Mouse (Mus musculus) CH12.LX (cell line): ENCODE data around the gene Sarnp. TPM values are rescaled to one million over a fixed set of nuclear protein-coding genes. Genes with fewer than 3 reads are reported as not detected.

Experiments
- DNase-seq: peaks from one replicate; pipeline ENCODE4 v3.0.0-alpha.2; 2013; ENCODE audit errors: extremely low read depth
- H3K27ac ChIP-seq: 2 replicates; pipeline ENCODE4 v1.5.1; 2012; ENCODE audit warnings: low read depth, mild to moderate bottlenecking, control low read depth, moderate library complexity; ENCODE audit not compliant: insufficient read depth
- H3K27me3 ChIP-seq: replicated peaks from 2 replicates; pipeline ENCODE3; 2012; ENCODE audit warnings: inconsistent platforms
- H3K36me3 ChIP-seq, 2 experiments: replicated peaks in 1 of 2; 2 replicates each; pipeline versions ENCODE3 to v1.6.1; 2012; ENCODE audit warnings: inconsistent platforms in 1 of 2, low read length in 1 of 2, mild to moderate bottlenecking in 1 of 2, mixed read lengths in 1 of 2, moderate library complexity in 1 of 2; ENCODE audit not compliant: control insufficient read depth in 1 of 2, insufficient read depth in 1 of 2
- H3K4me1 ChIP-seq, 2 experiments: 2 replicates each; pipeline ENCODE4 v1.6.1; 2012; ENCODE audit warnings: inconsistent platforms in 1 of 2, moderate library complexity in 1 of 2; ENCODE audit not compliant: insufficient read depth in 2 of 2, control insufficient read depth in 1 of 2
- H3K4me2 ChIP-seq: 2 replicates; pipeline ENCODE4 v1.6.1; 2012; ENCODE audit warnings: low read depth, mild to moderate bottlenecking, control low read depth; ENCODE audit not compliant: poor library complexity, insufficient read depth, severe bottlenecking
- H3K4me3 ChIP-seq, 3 experiments: fragments of 150-350 bp in 1 of 3; sonication (generic) in 1 of 3; replicated peaks in 1 of 3; 2 replicates each; pipeline versions ENCODE3 to v1.5.1; 2011 to 2012; ENCODE audit warnings: low read depth in 2 of 3, low read length in 2 of 3, mild to moderate bottlenecking in 2 of 3, moderate library complexity in 2 of 3, control low read depth in 1 of 3, improper control_type of control experiment in 1 of 3, inconsistent platforms in 1 of 3, mixed read lengths in 1 of 3; ENCODE audit not compliant: poor library complexity in 1 of 3
- H3K79me2 ChIP-seq: replicated peaks from 2 replicates; pipeline ENCODE4 v1.6.1; 2012; ENCODE audit warnings: mild to moderate bottlenecking, moderate library complexity; ENCODE audit not compliant: control insufficient read depth, poor library complexity, insufficient read depth, severe bottlenecking; ENCODE audit errors: extremely low read depth
- H3K9ac ChIP-seq: 2 replicates; pipeline ENCODE4 v1.6.1; 2012; ENCODE audit warnings: low read depth, mild to moderate bottlenecking, control low read depth, moderate library complexity; ENCODE audit not compliant: insufficient read depth
- H3K9me3 ChIP-seq: replicated peaks from 2 replicates; pipeline ENCODE3; 2012; ENCODE audit warnings: low read length, inconsistent platforms, mixed read lengths
- BHLHE40 ChIP-seq: IDR thresholded peaks from 2 replicates; pipeline ENCODE4 v1.6.1; 2011; ENCODE audit warnings: mild to moderate bottlenecking, low read depth, low read length, improper control_type of control experiment
- CTCF ChIP-seq, 2 experiments: IDR thresholded peaks in 1 of 2; conservative IDR thresholded peaks in 1 of 2; 2 replicates each; pipeline ENCODE4 v1.5.1; 2011 to 2012; ENCODE audit warnings: low read depth in 2 of 2, low read length in 2 of 2, improper control_type of control experiment in 1 of 2, inconsistent platforms in 1 of 2, mild to moderate bottlenecking in 1 of 2, moderate library complexity in 1 of 2
- ELF1 ChIP-seq: IDR thresholded peaks from 2 replicates; pipeline ENCODE4 v1.6.1; 2014; ENCODE audit warnings: low read depth, mild to moderate bottlenecking, inconsistent platforms, low read length, improper control_type of control experiment
- EP300 ChIP-seq: IDR thresholded peaks from 2 replicates; pipeline ENCODE4 v1.6.1; 2011; ENCODE audit warnings: low read length, improper control_type of control experiment
- GABPA ChIP-seq: IDR thresholded peaks from 2 replicates; pipeline ENCODE4 v1.6.1; 2012; ENCODE audit warnings: low read depth, low read length, improper control_type of control experiment, inconsistent platforms; ENCODE audit not compliant: insufficient replicate concordance
- HCFC1 ChIP-seq: IDR thresholded peaks from 2 replicates; pipeline ENCODE4 v1.6.1; 2012; ENCODE audit warnings: low read depth, mild to moderate bottlenecking, inconsistent platforms, low read length, improper control_type of control experiment
- IRF4 ChIP-seq: IDR thresholded peaks from 2 replicates; pipeline ENCODE4 v1.6.1; 2014; ENCODE audit warnings: low read depth, mild to moderate bottlenecking, inconsistent platforms, low read length, improper control_type of control experiment
- JUN ChIP-seq: IDR thresholded peaks from 2 replicates; pipeline ENCODE4 v1.6.1; 2011; ENCODE audit warnings: low read depth, mild to moderate bottlenecking, low read length, improper control_type of control experiment, moderate library complexity; ENCODE audit not compliant: insufficient read depth
- JUND ChIP-seq: conservative IDR thresholded peaks from 2 replicates; pipeline ENCODE4 v1.6.1; 2011; ENCODE audit warnings: low read depth, low read length, improper control_type of control experiment
- KAT2A ChIP-seq: IDR thresholded peaks from 2 replicates; pipeline ENCODE4 v1.6.1; 2012; ENCODE audit warnings: low read length, improper control_type of control experiment, inconsistent platforms; ENCODE audit not compliant: insufficient replicate concordance
- MAFK ChIP-seq: IDR thresholded peaks from 2 replicates; pipeline ENCODE4 v1.6.1; 2011; ENCODE audit warnings: low read length, improper control_type of control experiment; ENCODE audit not compliant: insufficient replicate concordance
- MAX ChIP-seq: IDR thresholded peaks from 2 replicates; pipeline ENCODE4 v1.6.1; 2011; ENCODE audit warnings: low read length, improper control_type of control experiment
- MXI1 ChIP-seq: IDR thresholded peaks from 2 replicates; pipeline ENCODE4 v1.6.1; 2011; ENCODE audit warnings: mild to moderate bottlenecking, low read depth, low read length, improper control_type of control experiment
- NRF1 ChIP-seq: IDR thresholded peaks from 2 replicates; pipeline ENCODE4 v1.6.1; 2014; ENCODE audit warnings: low read depth, mild to moderate bottlenecking, inconsistent platforms, low read length, improper control_type of control experiment, moderate library complexity
- POLR2A ChIP-seq: IDR thresholded peaks from 2 replicates; pipeline ENCODE4 v1.6.1; 2011; ENCODE audit warnings: low read depth, mild to moderate bottlenecking, improper control_type of control experiment, low read length
- SIN3A ChIP-seq: IDR thresholded peaks from 2 replicates; pipeline ENCODE4 v1.6.1; 2012; ENCODE audit warnings: low read length, improper control_type of control experiment, inconsistent platforms
- TCF12 ChIP-seq: IDR thresholded peaks from 2 replicates; pipeline ENCODE4 v1.6.1; 2014; ENCODE audit warnings: low read depth, mild to moderate bottlenecking, inconsistent platforms, low read length, improper control_type of control experiment
- UBTF ChIP-seq: IDR thresholded peaks from 2 replicates; pipeline ENCODE4 v1.6.1; 2012; ENCODE audit warnings: low read depth, mild to moderate bottlenecking, inconsistent platforms, low read length, improper control_type of control experiment, moderate library complexity
- ZMIZ1 ChIP-seq: IDR thresholded peaks from 2 replicates; pipeline ENCODE4 v1.6.1; 2012; ENCODE audit warnings: low read depth, mild to moderate bottlenecking, inconsistent platforms, low read length, improper control_type of control experiment
- ZNF384 ChIP-seq: IDR thresholded peaks from 2 replicates; pipeline ENCODE4 v1.6.1; 2012; ENCODE audit warnings: low read depth, low read length, improper control_type of control experiment, inconsistent platforms
- dilution Hi-C: fragments of 300-500 bp; cut with MboI; formaldehyde crosslinking; loops from 2 replicates; pipeline ENCODE4 v1.14.3; 2020; ENCODE audit warnings: low sequenced_read_pairs; ENCODE audit not compliant: extremely low pct_unique_long_range_greater_than_20kb, extremely low pct_ligation_motif_present
- in situ Hi-C: fragments of 300-500 bp; cut with MboI; formaldehyde crosslinking; loops from 3 replicates; pipeline ENCODE4 v1.14.3; 2019; ENCODE audit warnings: low sequenced_read_pairs, low pct_ligation_motif_present, low pct_unique_long_range_greater_than_20kb, mixed read lengths
- polyA plus RNA-seq: library from polyadenylated mRNA; unstranded; fragments of >175 nt; gene quantifications from 2 replicates; pipeline ENCODE4 v1.2.1, GENCODE M21; 2012; ENCODE audit warnings: low read depth; ENCODE audit not compliant: insufficient read length
- total RNA-seq, 2 experiments: library from RNA; depleted of rRNA; stranded (reverse); fragments of 300-350 nt in 1 of 2; fragments of >200 nt in 1 of 2; gene quantifications; 2 replicates each; pipeline ENCODE4 v1.2.3; 2012 to 2014

Sarnp gene
- total and polyA plus RNA-seq, 3 experiments: 75.4 to 283 (median 170) TPM

DNA sequence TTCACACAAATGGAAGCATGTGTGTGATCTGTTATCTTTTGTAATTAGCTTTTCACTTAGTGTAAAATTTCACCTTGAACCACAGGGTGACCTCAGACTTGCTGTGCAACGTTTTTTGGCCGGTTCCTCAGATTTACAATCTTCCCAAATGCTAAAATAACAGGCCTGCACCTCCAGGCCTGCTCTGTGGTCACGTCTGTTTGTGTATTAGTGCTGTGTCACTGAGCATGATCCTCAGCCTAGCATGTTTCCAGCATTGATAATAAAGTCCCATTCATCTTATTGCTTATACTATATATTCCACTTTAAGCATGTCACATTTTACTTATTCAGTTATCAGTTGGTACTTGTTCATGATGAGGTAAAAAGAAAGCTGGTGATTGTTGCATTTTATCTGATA lies 33.2 kb downstream of the Sarnp start:
- DNase-seq: no peak
- H3K79me2 ChIP-seq: no peaks in the 10 kb centered on the region
- H3K4me1 ChIP-seq: peaks cover 0 to 6% of the 10 kb centered on the region in 2 experiments; a peak in 2 of 4 replicates
- no peak overlapping the region for H3K4me2 ChIP-seq
- no peaks in the 10 kb centered on the region for H3K27me3 ChIP-seq
- H3K36me3 ChIP-seq: peaks cover 31 to 76% of the 10 kb centered on the region in 2 experiments
- H3K4me3 ChIP-seq: no peak overlapping the region
- TF ChIP-seq JUN: no peak
- TF ChIP-seq MAFK: no peak
- no peak for TF ChIP-seq ZNF384
- TF ChIP-seq CTCF (conservative IDR thresholded peaks at IDR 0.05 in 1 of 2, IDR thresholded peaks at IDR 0.05 in 1 of 2; ENCODE audit: low read depth in 2 of 2, low read length in 2 of 2): no peak
- TF ChIP-seq ZMIZ1: no peak
- TF ChIP-seq GABPA: no peak
- TF ChIP-seq TCF12: no peak
- TF ChIP-seq BHLHE40: no peak
- no peak for TF ChIP-seq EP300
- TF ChIP-seq MAX: no peak
- no peak for TF ChIP-seq KAT2A
- TF ChIP-seq JUND: no peak
- TF ChIP-seq UBTF: no peak
- TF ChIP-seq NRF1: no peak
- TF ChIP-seq POLR2A: no peak
- TF ChIP-seq MXI1: no peak
- TF ChIP-seq ELF1: no peak
- TF ChIP-seq IRF4: no peak
- TF ChIP-seq SIN3A: no peak
- no peak for TF ChIP-seq HCFC1
- in situ Hi-C loops (no loop called here), dilution Hi-C loops (no loop called here)
- H3K9ac ChIP-seq: no peak overlapping the region
- no peaks in the 10 kb centered on the region for H3K9me3 ChIP-seq
- H3K27ac ChIP-seq: no peak overlapping the region

DNA sequence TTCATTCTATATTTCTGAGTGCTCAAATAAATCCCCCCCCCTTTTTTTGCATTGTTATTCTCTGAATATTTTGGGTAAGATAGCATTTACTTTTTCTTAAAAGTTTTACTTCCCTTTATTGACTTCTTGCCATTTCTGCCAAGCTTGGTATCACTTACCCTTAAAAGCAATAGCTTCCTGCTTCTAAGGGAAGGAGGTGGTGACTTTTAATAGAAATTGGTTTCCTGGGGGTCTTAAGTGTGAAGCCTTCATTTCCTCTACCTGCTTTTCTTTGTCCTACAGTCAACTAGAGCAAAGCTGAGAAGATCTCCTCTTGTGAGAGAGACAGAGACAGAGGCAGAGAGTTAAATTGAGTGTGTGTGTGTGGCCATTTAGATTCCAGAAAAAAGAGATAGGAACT lies 44.0 kb downstream of the Sarnp start:
- H3K9ac ChIP-seq: no peak overlapping the region
- H3K36me3 ChIP-seq: peaks cover 23 to 69% of the 10 kb centered on the region in 2 experiments
- no peak for DNase-seq
- no peak overlapping the region for H3K27ac ChIP-seq
- no peaks in the 10 kb centered on the region; the same call in 1 of the 2 replicates for H3K79me2 ChIP-seq
- dilution Hi-C loops: no loop called here
- in situ Hi-C loops: no loop called here
- H3K27me3 ChIP-seq: no peaks in the 10 kb centered on the region
- no peak for TF ChIP-seq CTCF (conservative IDR thresholded peaks at IDR 0.05 in 1 of 2, IDR thresholded peaks at IDR 0.05 in 1 of 2; ENCODE audit: low read depth in 2 of 2, low read length in 2 of 2)
- no peak for TF ChIP-seq UBTF
- no peak for TF ChIP-seq JUND
- peaks cover 0 to 30% of the 10 kb centered on the region in 2 experiments; a peak in 2 of 4 replicates for H3K4me1 ChIP-seq
- no peak overlapping the region for H3K4me2 ChIP-seq
- H3K4me3 ChIP-seq: no peak overlapping the region
- no peaks in the 10 kb centered on the region for H3K9me3 ChIP-seq
